Mouse (Mus musculus): ENCODE data around the gene Klrg2. TPM values are rescaled to one million over a fixed set of nuclear protein-coding genes. Genes with fewer than 3 reads are reported as not detected.

The Klrg2 gene
- polyA plus RNA-seq, 1 experiment from 2014 or later: 0.44 TPM

- WGBS: 88% methylated on average over 3 of the region's 3 CpGs
- no peak for TF ChIP-seq CTCF (IDR thresholded peaks at IDR 0.05; ENCODE audit: low read depth)
Measured at GRCm38 (mm10) chr6:38580112-38580857, 56.8 kb downstream of the Klrg2 start.

GRCm38 (mm10) chr6:38576096-38576495 is 60.9 kb downstream of the Klrg2 start:
- 82% methylated on average over 2 of the region's 2 CpGs for WGBS
- no peak for TF ChIP-seq CTCF (IDR thresholded peaks at IDR 0.05; ENCODE audit: low read depth)
- Histone ChIP-seq H3K9ac (ENCODE audit: low read depth, low read length) (no peak overlapping the region), H3K4me2 (replicated peaks; ENCODE audit: low read depth) (no peak overlapping the region), H3K4me1 (replicated peaks; ENCODE audit: control insufficient read depth, insufficient read depth, low read length) (no peaks in the 10 kb centered on the region), H3K27me3 (replicated peaks; ENCODE audit: control insufficient read depth, insufficient read depth, low read length) (no peaks in the 10 kb centered on the region), H3K36me3 (ENCODE audit: control insufficient read depth, insufficient read depth) (peaks cover 24% of the 10 kb centered on the region), H3K9me3 (ENCODE audit: control insufficient read depth) (no peaks in the 10 kb centered on the region), H3K27ac (ENCODE audit: low read depth, low read length) (no peak overlapping the region), H3K4me3 (ENCODE audit: low read depth, low read length) (no peak overlapping the region)
- ATAC-seq: no peak

More at GRCm38 (mm10) chr6:38580112-38580857, 56.8 kb downstream of the Klrg2 start:
- no peak overlapping the region for H3K9ac ChIP-seq (ENCODE audit: low read depth, low read length)
- no peak overlapping the region for H3K4me3 ChIP-seq (ENCODE audit: low read depth, low read length)
- peaks cover 17% of the 10 kb centered on the region for H3K36me3 ChIP-seq (ENCODE audit: control insufficient read depth, insufficient read depth)
- H3K27me3 ChIP-seq (replicated peaks; ENCODE audit: control insufficient read depth, insufficient read depth, low read length): no peaks in the 10 kb centered on the region
- no peak overlapping the region for H3K4me2 ChIP-seq (replicated peaks; ENCODE audit: low read depth)
- no peaks in the 10 kb centered on the region for H3K4me1 ChIP-seq (replicated peaks; ENCODE audit: control insufficient read depth, insufficient read depth, low read length)
- no peak overlapping the region for H3K27ac ChIP-seq (ENCODE audit: low read depth, low read length)
- H3K9me3 ChIP-seq (ENCODE audit: control insufficient read depth): no peaks in the 10 kb centered on the region
- no peak for ATAC-seq

Other genes starting within 250 kb of the Klrg2 start
- gene Ubn2, start 203.3 kb downstream of the Klrg2 start, polyA plus RNA-seq (2015; fragmentation: Nextera tagmentation; extraction: Ambion mirVana): 6.9 and 10.2 TPM in 2 replicates
- gene Fmc1, start 103.7 kb downstream of the Klrg2 start, polyA plus RNA-seq (2015; fragmentation: Nextera tagmentation; extraction: Ambion mirVana): 129 TPM in 2 replicates
- gene Luc7l2, start 85.9 kb downstream of the Klrg2 start, polyA plus RNA-seq (2015; fragmentation: Nextera tagmentation; extraction: Ambion mirVana): 26.4 and 46.6 TPM in 2 replicates
- 0.81 and 0.92 TPM in 2 replicates for gene Clec2l, start 25.8 kb upstream of the Klrg2 start, polyA plus RNA-seq (2015; fragmentation: Nextera tagmentation; extraction: Ambion mirVana)
- gene Tbxas1, start 238.2 kb upstream of the Klrg2 start, polyA plus RNA-seq (2015; fragmentation: Nextera tagmentation; extraction: Ambion mirVana): 2.1 and 2.9 TPM in 2 replicates
- 12.0 and 15.4 TPM in 2 replicates for gene Hipk2, start 238.9 kb upstream of the Klrg2 start, polyA plus RNA-seq (2015; fragmentation: Nextera tagmentation; extraction: Ambion mirVana)